Mouse (Mus musculus): ENCODE measurements around the gene Arl15.
A peak's percentile ranks its signal among the peaks of the same experiment; 100 is the strongest.

Arl15 gene

GRCm38 (mm10) chr13:113877420-113877819, 83.1 kb downstream of the Arl15 start:
- peak; percentile 48 to 76 for DNase-seq

- no peak for DNase-seq
Measured at GRCm38 (mm10) chr13:113878571-113878970, 84.3 kb downstream of the Arl15 start.

DNA sequence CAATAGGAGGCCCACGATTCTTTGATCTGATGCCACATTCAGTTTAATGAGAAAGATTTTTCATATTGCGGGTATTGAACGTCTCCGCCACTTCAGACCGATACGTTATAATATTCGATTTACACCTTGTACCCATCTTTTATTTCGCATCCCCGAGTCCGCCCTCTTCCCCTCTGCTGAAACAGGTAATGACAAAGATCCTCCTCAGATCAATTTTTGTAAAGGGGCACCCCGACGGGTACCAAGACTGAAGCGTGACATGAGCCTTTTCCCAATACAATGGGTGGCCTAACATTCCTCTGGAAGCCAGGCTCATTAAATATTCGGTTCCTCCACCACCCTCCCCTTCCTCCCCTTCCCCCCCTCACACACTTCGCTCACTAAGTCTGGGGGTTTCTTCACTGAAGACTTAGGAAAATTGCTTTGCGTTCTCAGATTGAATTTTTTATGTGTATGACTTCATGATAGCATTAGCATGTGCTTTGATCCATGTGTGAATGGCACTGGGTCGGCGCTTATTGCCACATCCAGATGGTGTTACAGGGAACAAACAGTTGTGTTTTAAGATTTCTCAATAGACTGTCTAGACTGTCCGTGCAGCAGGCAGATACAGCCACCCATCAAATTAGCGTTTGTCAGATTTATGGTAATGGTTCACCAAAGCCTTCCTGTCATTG, 85.5 kb downstream of the Arl15 start:
- DNase-seq: no peak

- DNase-seq: no peak
Measured at GRCm38 (mm10) chr13:113880564-113881171, 86.4 kb downstream of the Arl15 start.

- no peak for DNase-seq
Measured at GRCm38 (mm10) chr13:113882959-113883358, 88.7 kb downstream of the Arl15 start.

- DNase-seq: no peak
Measured at GRCm38 (mm10) chr13:113887090-113887489, 92.8 kb downstream of the Arl15 start.

GRCm38 (mm10) chr13:113888126-113888525, 93.8 kb downstream of the Arl15 start:
- no peak for DNase-seq

GRCm38 (mm10) chr13:113888704-113889103, 94.4 kb downstream of the Arl15 start:
- DNase-seq: no peak

DNA sequence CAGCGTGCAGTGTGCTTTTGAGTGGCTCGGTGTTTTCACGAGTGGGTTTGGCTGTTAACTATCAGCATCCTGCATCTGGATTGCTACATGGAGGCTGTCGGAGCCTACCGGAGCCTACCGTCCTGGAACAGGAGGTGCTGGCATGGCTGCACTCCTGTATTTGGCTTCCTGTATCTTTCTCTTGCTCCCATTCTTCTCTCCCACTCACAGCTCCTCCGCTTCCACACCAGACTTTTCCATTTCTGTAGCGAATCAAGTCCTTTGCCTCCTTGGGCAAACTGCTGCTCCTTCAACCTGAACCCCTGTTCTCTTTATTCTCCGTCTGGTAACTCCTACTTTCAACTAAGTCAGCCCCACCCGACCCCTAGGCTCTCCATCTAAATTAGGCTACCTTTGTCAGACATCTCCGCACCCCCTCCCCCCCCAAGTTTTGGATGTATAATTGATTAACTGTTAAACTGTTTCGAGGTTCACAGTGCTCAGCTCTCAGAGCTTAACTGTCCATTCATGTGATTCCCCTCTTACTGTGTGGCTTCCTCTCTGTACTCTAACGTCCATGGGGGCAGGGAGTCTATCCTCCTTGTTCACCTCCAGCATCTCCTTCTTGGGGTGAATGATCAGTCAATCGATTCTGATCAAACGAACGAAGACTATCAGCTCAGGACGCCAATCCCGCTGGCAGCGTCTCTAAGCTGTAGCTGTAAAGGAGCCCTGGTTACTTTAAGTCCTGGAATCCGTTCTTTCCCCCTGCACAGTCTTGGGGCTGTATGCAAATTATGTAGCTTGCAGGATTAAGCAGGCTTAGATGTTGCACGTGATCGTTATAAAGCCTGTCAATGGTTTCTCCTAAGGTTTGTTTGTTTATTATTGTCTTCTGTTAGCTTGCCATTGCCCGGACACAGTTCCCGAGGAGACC, 95.1 kb downstream of the Arl15 start:
- no peak for DNase-seq

DNA sequence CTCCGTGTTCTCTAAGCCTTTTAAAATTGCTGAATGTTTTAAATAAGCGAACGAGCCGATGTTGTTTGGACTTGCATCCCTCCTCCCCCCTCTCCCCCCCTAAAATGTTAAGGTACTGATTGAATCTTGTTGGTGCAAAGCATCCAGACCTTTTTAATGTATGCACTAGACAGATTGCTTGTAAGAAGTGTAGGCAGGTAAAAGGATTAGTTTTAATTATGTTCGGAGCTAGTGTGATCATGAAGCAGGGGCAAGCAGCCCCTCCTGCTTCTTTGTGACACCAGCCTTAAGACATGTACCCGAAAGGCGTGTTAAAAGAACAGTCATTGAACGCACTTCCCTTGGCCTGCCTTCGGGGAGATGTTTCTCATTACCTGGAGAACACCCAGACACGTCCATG, 102.4 kb downstream of the Arl15 start:
- DNase-seq: no peak

- DNase-seq: no peak
Measured at GRCm38 (mm10) chr13:113897498-113897897, 103.2 kb downstream of the Arl15 start.

DNA sequence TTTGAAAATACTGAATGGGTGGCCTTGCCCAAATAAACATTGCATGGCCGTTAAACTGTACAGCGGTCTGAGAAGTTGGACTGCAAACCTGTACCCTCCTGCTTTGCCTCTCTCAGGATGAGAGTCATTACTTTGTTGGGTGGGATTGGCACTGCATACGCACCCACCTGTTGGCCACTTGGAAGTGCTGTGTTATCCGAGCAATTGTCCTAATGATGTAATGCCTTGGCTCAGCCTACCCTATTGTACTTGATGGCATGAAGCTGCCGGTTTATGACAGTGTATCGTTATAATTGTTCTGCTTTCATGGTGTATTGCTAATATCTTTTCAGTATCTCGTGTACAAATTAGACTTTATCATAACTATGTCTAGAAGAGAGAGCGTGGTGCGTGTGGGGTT, 103.6 kb downstream of the Arl15 start:
- no peak for DNase-seq

DNA sequence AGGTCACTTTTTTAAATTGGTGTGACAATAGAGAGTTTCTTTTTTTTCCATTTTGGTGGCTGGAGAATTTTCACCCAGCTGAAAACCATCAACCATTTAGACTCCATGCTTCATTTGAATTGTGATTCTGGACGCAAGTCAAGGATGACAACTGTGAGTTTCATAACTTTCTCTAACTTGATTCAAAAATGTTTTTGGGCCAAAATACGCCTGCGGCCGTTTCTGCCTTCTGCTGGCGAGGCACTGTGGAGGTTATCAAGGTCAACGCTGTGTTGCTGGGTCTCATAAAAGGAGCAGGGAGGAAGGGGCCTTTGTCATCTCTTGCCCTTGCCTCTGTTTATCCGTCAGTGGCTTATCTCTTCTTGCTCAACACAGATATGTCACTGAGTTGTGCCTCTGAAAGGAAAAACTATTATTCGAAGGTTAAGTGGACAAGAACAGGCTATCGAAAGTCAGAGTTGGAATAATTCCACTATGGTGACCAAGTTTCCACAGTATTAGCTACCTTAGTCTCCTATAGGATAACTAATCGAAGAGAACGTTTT, 106.8 kb downstream of the Arl15 start:
- no peak for DNase-seq

DNA sequence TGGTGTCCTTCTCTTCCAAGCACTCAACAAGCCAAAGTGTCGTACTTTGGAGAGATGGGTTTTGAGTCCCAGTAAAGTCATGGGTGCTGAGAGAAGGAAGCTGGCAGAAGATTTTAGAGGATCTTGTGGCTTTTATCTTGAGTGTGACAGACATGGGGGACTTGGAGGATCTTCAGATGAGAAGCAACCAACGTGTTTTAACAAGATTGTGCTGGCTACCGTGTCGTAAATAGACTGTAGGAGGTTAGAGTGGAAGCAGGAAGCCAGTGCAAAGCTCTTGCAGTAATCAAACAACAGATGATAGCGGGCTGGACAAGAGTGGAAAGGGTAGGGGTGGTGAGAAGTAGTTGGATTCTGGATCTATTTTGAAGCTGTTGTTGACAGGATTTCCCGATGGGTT, 109.0 kb downstream of the Arl15 start:
- DNase-seq: no peak

GRCm38 (mm10) chr13:113911986-113912519, 117.7 kb downstream of the Arl15 start:
- no peak for DNase-seq

GRCm38 (mm10) chr13:113914551-113914971, 120.3 kb downstream of the Arl15 start:
- no peak for DNase-seq

DNA sequence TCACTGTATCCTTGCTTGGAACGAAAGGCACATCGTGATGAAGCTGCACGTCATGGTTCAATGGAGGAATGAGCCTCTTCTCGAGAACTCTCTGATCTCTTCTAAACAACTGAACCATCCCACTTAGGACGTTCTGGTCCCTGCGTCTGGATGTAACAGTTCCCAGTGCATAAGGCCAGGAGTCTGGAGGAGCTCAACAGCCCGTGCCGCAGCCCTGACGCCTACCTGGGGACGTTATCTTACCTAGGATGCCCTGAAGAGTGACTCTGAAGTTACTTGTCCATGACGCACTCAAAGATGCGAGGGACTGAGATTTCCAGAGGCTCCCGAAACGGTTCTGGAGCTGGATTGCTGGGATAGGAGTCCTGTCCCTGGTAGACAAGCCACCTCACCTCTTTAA, 121.4 kb downstream of the Arl15 start:
- no peak for DNase-seq

GRCm38 (mm10) chr13:113916761-113917160, 122.5 kb downstream of the Arl15 start:
- DNase-seq: no peak

DNA sequence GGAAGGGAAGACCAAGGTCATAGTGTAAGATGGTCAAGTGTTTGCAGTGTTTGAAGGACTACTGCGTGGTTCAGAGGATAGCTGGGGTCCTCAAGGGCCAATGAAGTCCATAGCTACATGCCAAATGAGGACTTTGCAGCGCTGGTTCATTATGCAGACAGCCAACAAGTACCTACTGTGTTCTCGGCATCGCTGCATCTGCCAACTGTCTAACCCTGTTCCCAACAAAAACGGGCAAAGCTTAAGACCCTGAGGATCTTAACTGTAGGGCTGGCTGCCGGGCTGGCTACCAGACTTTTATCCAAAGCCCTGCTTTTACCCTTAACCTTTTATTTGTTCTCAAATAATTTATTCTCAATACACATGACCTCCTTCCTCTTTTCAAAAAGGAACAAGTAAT, 123.1 kb downstream of the Arl15 start:
- DNase-seq: no peak

- no peak for DNase-seq
Measured at GRCm38 (mm10) chr13:113917868-113918411, 123.6 kb downstream of the Arl15 start.

DNA sequence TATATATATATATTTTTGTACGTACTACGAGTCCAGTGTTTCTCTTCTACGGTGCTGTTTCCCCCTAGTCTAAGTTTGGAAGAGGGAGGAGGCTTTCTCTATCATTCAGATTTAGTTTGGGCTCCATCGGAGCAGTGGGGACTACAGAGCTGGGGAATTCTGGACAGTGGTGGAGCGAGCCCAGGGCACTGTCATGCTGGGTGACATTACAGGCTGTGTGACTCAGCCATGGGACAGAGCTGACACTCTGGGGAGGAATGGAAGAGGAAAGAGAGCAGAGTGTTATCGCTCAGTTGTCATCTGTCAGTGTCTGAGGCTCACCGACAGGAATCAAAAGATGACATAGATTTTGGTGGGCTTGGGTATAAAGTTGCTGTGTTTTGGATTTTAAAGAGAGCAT, 124.4 kb downstream of the Arl15 start:
- no peak for DNase-seq

DNA sequence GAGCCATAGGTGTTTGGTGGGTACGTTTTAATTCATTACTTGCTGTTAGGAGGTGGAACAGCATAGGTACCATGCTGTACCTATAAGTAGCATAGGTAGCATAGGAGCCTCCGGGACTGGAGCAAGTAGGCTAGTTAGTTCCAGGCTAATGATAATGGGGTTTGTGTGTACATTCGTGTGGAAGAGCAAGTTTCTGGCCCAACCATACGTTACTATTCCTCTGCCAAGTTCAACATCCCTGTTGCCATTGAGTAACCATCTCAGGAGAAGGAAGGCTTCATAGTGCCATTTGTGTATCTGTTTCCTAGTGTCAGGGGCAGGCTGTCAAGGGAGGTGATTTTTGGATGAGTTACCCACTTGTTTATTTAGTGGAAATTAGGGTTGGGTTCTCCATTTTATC, 141.4 kb downstream of the Arl15 start:
- DNase-seq: no peak

DNA sequence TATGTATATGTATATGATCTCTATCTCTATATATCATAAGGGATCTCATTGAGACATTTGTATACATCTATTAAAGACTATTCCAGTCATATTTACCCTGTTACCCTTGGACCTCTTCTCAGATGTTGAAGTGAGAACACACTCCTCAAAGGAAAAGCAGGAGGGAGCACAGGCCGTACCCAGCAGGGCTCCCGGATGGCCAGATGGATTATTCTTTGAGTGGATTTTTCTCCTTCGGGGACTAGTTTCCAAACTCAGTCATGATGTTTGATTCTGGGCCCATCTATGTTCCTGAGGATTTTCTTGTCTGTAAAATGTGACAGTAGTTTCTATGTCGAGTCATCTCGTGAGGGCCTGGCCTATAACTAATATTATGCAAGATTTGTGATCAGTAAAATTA, 142.9 kb downstream of the Arl15 start:
- no peak for DNase-seq
